Mouse (Mus musculus): ENCODE results near the gene Gm10337. TPM values are rescaled to one million over a fixed set of nuclear protein-coding genes. Genes with fewer than 3 reads are reported as not detected.

Gene Gm10337
- polyA plus RNA-seq, 1 experiment from 2014 or later = 5.2 TPM

DNA sequence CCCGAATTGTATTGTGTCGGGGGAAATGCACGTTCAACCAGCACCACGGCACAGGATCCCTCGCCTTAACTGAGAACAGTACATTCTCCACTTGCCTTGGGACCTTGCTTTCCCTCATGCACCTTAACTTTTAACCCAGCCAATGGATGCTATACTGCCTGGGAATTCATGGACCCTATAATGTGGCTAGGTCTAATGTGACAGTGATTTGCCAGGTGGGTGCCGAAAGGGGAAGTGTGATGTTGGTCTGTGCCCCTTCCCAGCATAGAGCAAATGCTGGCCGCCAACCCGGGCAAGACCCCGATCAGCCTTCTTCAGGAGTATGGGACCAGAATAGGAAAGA is 15.3 kb downstream of the Gm10337 start:
- no peaks in the 10 kb centered on the region for H3K27me3 ChIP-seq
- H3K4me1 ChIP-seq = peaks cover 26% of the 10 kb centered on the region
- no peak for ATAC-seq (ENCODE audit: insufficient number of reproducible peaks, insufficient read depth, low FRiP score, low TSS enrichment, low read depth)
- H3K27ac ChIP-seq = peak overlapping the region; percentile 100
- peak overlapping the region; percentile 89 for H3K9ac ChIP-seq
- 20% methylated on average over 9 of the region's 9 CpGs for WGBS
- H3K4me2 ChIP-seq = peak overlapping the region; percentile 88
- no peaks in the 10 kb centered on the region for H3K9me3 ChIP-seq
- peaks cover 34% of the 10 kb centered on the region for H3K36me3 ChIP-seq
- H3K4me3 ChIP-seq = peak overlapping the region; percentile 70

DNA sequence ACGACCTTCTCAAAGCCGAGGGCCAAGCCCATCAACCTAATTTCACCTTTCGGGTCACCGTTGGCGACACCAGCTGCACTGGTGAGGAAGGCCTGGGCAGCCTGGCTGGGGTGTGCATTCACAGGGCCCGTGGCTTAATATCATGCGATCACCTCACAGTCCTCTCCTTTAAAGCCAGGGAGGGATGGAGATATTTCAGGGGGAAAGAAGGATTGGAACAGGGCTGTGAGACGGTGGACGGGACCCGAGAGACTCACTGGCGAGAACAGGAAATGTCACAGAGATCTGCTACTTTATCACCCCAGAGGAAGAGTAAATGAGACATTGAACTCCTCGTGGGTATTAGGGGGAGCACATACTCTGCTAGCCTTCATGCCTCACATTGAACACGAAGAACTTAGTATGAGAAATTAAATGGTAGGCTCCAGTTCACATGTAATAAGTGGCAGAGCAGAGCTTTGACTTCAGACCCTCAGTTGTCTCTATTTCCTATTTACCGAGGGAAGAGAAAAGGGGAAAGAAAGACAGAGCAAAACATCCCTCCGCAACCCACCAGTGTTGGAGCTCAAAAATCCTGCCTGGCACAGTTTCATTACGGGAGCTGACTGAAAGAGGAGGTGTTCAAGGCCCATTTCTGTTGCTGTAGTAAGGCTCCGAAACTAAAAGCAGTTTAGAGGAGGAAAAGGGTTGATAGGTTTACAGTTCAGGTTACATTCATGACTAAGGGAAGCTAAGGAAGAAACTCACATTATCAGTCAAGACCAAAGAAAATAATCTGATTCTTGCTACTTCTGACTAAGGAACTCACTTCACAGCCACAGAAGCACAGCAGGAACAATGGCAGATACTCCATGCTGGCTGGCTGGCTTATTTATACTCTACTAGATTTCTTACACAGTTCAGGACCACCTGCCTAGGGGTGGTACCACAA is 16.0 kb downstream of the Gm10337 start:
- H3K4me2 ChIP-seq = peak overlapping the region; percentile 88
- H3K9ac ChIP-seq = peak overlapping the region; percentile 89
- no peaks in the 10 kb centered on the region for H3K27me3 ChIP-seq
- H3K36me3 ChIP-seq = peaks cover 41% of the 10 kb centered on the region
- no peaks in the 10 kb centered on the region for H3K9me3 ChIP-seq
- H3K4me3 ChIP-seq = peak overlapping the region; percentile 70
- H3K4me1 ChIP-seq = peaks cover 26% of the 10 kb centered on the region
- 64% methylated on average over 17 of the region's 17 CpGs for WGBS
- peak overlapping the region; percentile 100 for H3K27ac ChIP-seq
- ATAC-seq (ENCODE audit: insufficient number of reproducible peaks, insufficient read depth, low FRiP score, low TSS enrichment, low read depth) = no peak

DNA sequence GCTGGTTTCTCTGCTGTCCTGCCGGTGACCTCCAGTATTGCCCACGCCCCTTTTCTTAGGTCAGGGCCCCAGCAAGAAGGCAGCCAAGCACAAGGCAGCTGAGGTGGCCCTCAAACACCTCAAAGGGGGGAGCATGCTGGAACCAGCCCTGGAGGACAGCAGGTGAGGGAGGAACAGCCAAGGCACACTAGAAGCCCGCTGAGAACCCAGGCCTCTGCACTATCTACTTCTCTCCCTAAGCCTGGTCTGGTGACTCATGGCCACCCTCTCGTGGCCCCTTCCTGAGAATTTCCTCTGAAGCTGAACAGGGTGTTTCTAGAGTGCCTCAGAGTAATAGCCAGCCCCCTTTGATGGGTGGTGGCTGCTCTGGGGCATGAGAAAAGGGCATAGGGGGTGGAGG is 16.9 kb downstream of the Gm10337 start:
- no peak for ATAC-seq (ENCODE audit: insufficient number of reproducible peaks, insufficient read depth, low FRiP score, low TSS enrichment, low read depth)
- no peak overlapping the region for H3K27ac ChIP-seq
- H3K9me3 ChIP-seq = no peaks in the 10 kb centered on the region
- WGBS = 77% methylated on average over 4 of the region's 4 CpGs
- H3K36me3 ChIP-seq = peaks cover 43% of the 10 kb centered on the region
- H3K9ac ChIP-seq = 0 out of 2 replicates have a peak overlapping the region, but pooled peaks have one; percentile 7
- peaks cover 19% of the 10 kb centered on the region for H3K4me1 ChIP-seq
- no peaks in the 10 kb centered on the region for H3K27me3 ChIP-seq
- no peak overlapping the region for H3K4me2 ChIP-seq
- no peak overlapping the region for H3K4me3 ChIP-seq

DNA sequence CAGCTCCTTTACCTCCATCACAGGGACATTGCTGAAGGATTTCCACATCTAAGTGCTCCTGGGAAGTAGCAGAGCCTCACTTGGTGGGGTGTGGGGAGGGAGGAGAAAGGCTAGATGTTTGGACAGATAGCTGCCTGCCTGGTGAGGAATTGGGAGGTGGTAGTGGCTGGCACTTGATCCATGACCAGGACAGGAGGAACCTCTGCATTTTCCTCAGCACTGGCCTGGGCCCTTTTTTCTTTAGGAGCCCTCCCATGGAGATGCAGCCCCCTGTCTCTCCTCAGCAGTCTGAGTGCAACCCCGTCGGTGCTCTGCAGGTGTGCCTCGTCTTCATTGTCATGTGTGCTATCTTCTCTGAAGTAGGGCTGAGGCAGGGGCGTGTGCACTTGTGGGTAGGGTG is 18.0 kb downstream of the Gm10337 start:
- Histone ChIP-seq H3K4me2 (no peak overlapping the region), H3K4me3 (no peak overlapping the region), H3K36me3 (peaks cover 45% of the 10 kb centered on the region), H3K27ac (no peak overlapping the region), H3K9ac (no peak overlapping the region), H3K9me3 (no peaks in the 10 kb centered on the region), H3K27me3 (no peaks in the 10 kb centered on the region), H3K4me1 (peaks cover 9% of the 10 kb centered on the region)
- WGBS = 89% methylated on average over 4 of the region's 4 CpGs
- ATAC-seq (ENCODE audit: insufficient number of reproducible peaks, insufficient read depth, low FRiP score, low TSS enrichment, low read depth) = no peak

DNA sequence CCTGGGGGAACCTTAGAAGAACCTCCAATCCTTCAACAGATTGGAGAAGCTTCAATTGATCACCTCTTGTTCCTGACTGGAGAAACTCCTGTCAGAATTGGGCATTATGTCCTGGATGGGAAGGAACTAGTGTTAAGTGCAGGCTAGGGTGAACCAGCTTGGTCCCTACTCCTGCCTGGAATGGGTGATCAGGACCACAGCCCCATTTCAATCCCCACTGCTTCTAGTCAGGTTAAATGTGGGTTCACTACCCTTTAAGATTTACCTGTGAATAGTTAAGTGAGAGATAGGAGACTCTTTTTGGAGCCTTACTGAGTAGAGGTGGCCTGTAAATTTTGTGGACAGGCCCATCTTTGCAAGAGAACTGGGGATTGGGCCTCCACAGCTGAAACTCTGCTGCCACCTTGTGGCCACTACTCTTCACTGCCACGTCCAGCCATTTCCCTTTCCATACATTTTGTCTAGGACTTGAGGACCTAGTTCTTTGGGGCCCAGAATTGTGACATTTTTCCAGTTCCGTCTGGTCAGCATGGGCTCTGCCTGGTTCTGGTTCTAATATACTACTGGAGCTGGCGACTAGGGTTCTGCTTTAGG is 21.5 kb downstream of the Gm10337 start, which contains the start of gene Npff:
Gene Npff (minus strand): TSS at position 51 of the 594 bp plus-strand sequence.
- H3K4me3 ChIP-seq = no peak within 1 kb of the TSS
- ATAC-seq (ENCODE audit: insufficient number of reproducible peaks, insufficient read depth, low FRiP score, low TSS enrichment, low read depth) = no peak
- H3K27ac ChIP-seq = peak within 1 kb of the TSS; percentile 8; the same call in 1 of the 2 replicates
- H3K4me1 ChIP-seq = no peaks in the 10 kb centered on the region
- H3K36me3 ChIP-seq = peaks cover 72% of the 10 kb centered on the region
- no peaks in the 10 kb centered on the region for H3K9me3 ChIP-seq
- H3K4me2 ChIP-seq = no peak within 1 kb of the TSS
- H3K9ac ChIP-seq = peak within 1 kb of the TSS; percentile 36; the same call in 1 of the 2 replicates
- no peaks in the 10 kb centered on the region for H3K27me3 ChIP-seq
- 8% methylated on average over 3 of the region's 3 CpGs for WGBS

DNA sequence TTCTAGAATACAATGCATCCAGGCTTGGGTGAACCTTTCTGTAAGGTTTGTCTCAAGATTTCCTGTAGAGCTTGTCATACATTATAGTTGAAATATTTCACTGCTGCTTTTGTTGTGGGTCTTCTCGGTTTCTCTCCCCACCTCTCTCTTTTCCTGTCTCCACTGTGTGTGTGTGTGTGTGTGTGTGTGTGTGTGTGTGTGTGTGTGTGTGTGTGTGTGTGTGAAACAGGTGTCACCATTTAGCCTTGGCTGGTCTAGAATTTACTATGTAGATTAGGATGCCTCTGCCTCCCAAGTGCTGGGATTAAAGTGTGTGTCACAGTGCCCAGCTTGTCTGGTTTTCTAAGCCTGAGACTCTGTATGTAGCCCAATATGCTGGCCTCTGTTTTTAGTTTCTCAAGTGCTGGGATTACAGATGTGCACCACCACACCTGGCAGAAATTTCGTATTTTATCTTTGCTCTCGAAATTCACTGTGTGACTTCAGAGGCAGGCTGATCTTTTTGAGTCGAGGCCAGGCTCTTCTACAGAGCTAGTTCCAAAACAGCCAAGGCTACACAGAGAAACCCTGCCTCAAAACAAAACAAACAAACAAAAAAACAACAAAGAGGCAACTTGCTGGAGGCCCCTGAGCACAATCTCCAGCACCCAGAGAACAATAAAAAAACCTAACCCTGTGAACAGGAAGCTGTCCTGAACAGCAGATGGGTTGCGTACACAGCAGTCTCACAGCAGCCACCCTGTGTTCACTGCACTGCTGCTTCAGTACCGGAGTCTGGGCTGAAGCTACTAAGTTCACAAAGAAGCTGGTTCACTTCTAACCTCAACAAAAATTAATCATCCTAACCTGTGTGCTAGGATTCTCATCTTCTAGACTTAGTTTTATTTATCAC is 22.8 kb downstream of the Gm10337 start:
- Histone ChIP-seq H3K27me3 (no peaks in the 10 kb centered on the region), H3K27ac (no peak overlapping the region), H3K4me2 (no peak overlapping the region), H3K9ac (no peak overlapping the region), H3K4me1 (no peaks in the 10 kb centered on the region), H3K9me3 (no peaks in the 10 kb centered on the region), H3K4me3 (no peak overlapping the region), H3K36me3 (peaks cover 73% of the 10 kb centered on the region)
- 86% methylated on average over 6 of the region's 6 CpGs for WGBS
- ATAC-seq (ENCODE audit: insufficient number of reproducible peaks, insufficient read depth, low FRiP score, low TSS enrichment, low read depth) = no peak

DNA sequence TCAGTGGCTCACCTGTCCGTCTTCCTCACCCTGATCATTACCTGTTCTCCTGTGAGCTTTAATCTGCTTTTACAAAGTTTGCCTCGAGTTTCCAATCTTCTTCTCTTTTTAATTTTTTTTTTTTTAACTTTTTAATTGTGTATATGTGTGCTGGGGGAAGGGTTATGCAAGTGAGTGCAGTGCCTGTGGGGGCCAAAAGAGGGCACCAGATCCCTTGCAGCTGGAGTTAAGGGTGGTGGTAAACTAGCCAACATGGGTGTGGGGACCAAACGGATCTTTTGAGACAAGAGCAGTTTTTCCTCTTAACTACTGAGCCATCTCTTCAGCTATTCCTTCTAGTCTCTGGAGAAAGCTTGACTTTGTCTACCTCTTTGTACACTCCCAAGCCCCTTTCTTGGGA is 24.4 kb downstream of the Gm10337 start:
- no peak overlapping the region for H3K9ac ChIP-seq
- no peak overlapping the region for H3K27ac ChIP-seq
- no peak overlapping the region for H3K4me3 ChIP-seq
- no peak for ATAC-seq (ENCODE audit: insufficient number of reproducible peaks, insufficient read depth, low FRiP score, low TSS enrichment, low read depth)
- no peaks in the 10 kb centered on the region for H3K4me1 ChIP-seq
- H3K4me2 ChIP-seq = no peak overlapping the region
- H3K36me3 ChIP-seq = peaks cover 73% of the 10 kb centered on the region
- H3K27me3 ChIP-seq = no peaks in the 10 kb centered on the region
- no peaks in the 10 kb centered on the region for H3K9me3 ChIP-seq
- WGBS = 71% methylated on average over 3 of the region's 3 CpGs

DNA sequence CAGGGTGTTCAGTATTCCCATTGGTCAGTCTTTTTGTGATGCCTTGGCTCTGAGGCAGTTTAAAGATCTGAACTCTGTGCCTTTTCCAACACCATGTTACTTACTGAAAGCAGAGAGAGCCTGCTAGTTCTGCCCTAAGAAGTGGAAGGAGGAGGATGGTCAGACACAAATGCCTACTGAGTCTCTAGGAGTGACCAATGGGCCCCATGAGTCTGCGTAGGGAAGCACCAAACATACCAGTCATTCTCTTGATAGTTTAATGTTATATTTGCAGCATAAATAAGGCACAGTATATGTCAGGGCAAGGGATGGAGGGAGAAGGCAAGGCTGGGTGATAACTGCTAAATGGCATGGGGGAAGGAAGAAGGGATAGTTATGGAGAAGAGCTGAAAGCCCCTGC is 24.9 kb downstream of the Gm10337 start:
- Histone ChIP-seq H3K27me3 (no peaks in the 10 kb centered on the region), H3K9ac (no peak overlapping the region), H3K4me2 (no peak overlapping the region), H3K27ac (no peak overlapping the region), H3K36me3 (peaks cover 75% of the 10 kb centered on the region), H3K9me3 (no peaks in the 10 kb centered on the region), H3K4me1 (no peaks in the 10 kb centered on the region), H3K4me3 (no peak overlapping the region)
- ATAC-seq (ENCODE audit: insufficient number of reproducible peaks, insufficient read depth, low FRiP score, low TSS enrichment, low read depth) = no peak
- 92% methylated on average over 1 of the region's 1 CpGs for WGBS

DNA sequence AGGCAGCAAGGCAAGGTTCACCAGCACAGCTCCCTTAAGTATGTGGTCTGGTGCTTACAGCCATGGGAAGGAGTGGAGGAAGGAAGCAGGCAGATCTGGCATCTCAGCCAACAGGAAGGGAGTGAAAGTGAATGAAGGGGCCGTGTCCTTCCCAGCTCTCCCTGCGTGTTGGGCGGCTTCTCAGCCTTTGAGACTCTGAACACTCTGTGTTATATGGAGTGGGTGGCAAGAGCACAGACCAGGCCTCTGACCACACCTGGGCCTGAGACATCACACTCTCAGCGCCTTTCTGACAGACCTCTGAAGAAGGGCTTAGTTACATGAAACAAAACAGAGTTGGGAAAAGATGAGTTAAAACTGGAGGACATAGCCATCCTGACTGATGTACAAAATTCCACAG is 27.0 kb downstream of the Gm10337 start:
- Histone ChIP-seq H3K27ac (no peak overlapping the region), H3K9me3 (no peaks in the 10 kb centered on the region), H3K4me1 (no peaks in the 10 kb centered on the region), H3K27me3 (no peaks in the 10 kb centered on the region), H3K4me3 (no peak overlapping the region), H3K9ac (no peak overlapping the region), H3K4me2 (no peak overlapping the region), H3K36me3 (peaks cover 76% of the 10 kb centered on the region)
- 82% methylated on average over 4 of the region's 4 CpGs for WGBS
- no peak for ATAC-seq (ENCODE audit: insufficient number of reproducible peaks, insufficient read depth, low FRiP score, low TSS enrichment, low read depth)

DNA sequence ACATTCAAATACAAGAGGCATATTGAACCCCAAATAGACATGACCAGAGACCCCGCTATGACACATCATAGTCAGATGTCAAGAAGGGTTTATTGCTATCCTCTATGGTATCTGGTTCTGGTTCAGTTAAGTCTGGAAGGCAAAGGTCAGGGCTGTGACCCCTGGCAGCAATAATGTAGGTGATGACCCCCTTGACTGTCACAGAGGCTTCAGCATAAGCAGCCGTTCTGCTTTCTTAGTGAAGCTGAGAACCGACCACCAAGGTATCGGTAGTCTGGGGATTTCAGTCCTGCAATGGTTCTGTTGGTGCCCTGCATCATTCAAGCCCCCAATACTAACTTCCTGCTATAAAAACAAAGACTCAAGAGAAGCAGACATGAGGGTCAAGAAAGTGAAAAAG is 28.1 kb downstream of the Gm10337 start:
- Histone ChIP-seq H3K4me1 (no peaks in the 10 kb centered on the region), H3K36me3 (peaks cover 82% of the 10 kb centered on the region), H3K9ac (no peak overlapping the region), H3K9me3 (no peaks in the 10 kb centered on the region), H3K27me3 (no peaks in the 10 kb centered on the region), H3K4me3 (no peak overlapping the region), H3K27ac (no peak overlapping the region), H3K4me2 (no peak overlapping the region)
- WGBS = 86% methylated on average over 4 of the region's 4 CpGs
- no peak for ATAC-seq (ENCODE audit: insufficient number of reproducible peaks, insufficient read depth, low FRiP score, low TSS enrichment, low read depth)

DNA sequence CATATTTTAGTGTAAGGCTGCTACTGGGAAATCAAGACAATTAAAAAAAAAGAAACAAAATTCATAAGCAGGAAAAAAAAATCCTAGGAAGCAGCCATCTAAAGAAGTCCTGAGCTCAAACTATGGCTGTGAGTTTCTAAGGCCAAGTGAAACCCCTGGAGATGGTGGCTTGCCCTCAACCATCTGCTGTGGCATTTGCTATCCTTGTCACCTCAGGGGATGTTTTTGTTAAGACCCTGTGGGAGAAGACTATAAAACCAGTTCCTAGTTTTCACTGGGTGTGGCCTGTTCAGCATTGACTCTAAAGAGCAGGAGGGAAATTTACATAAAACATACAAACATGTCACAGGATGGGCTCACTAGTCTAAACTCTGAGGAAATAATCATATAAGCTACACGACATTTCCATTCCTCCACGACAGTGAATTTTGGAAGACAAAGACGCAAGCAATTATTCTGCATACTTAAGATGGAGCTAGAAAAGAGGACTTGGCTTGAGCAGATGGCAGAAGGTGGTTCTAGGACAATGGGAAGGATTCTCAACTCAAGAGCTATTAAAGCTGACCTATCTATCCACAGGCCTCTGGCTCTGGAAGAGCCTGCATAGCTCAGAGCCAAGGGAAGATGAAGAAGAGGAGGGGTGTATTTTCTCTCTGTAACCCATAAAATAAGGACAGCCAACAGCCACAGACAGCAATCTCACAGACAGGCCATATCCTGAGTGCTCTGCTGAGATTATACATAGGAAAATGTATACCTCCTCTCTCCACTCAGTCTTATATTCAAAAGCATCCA is 28.8 kb downstream of the Gm10337 start:
- no peak for ATAC-seq (ENCODE audit: insufficient number of reproducible peaks, insufficient read depth, low FRiP score, low TSS enrichment, low read depth)
- H3K4me2 ChIP-seq = no peak overlapping the region
- H3K36me3 ChIP-seq = peaks cover 88% of the 10 kb centered on the region
- H3K27me3 ChIP-seq = no peaks in the 10 kb centered on the region
- 92% methylated on average over 3 of the region's 3 CpGs for WGBS
- H3K27ac ChIP-seq = no peak overlapping the region
- no peaks in the 10 kb centered on the region for H3K4me1 ChIP-seq
- no peaks in the 10 kb centered on the region for H3K9me3 ChIP-seq
- no peak overlapping the region for H3K9ac ChIP-seq
- no peak overlapping the region for H3K4me3 ChIP-seq
